Mouse (Mus musculus) forebrain, embryonic 16.5 days (tissue): ENCODE results near the gene Slc41a2. TPM values are rescaled to one million over a fixed set of nuclear protein-coding genes. Genes with fewer than 3 reads are reported as not detected.

Source experiments
- ATAC-seq: fragments of 200-750 bp; cut with Nextera tagmentation; 2 replicates; pipeline ENCODE4 v1.8.0; 2017; ENCODE audit warnings: mild to moderate bottlenecking, moderate library complexity
- H3K27ac ChIP-seq: fragments of 300-500 bp; sonication (generic); 2 replicates; pipeline ENCODE4 v1.5.1; 2014; ENCODE audit warnings: low read length, control low read depth
- H3K27me3 ChIP-seq: fragments of 300-500 bp; sonication (generic); replicated peaks from 2 replicates; pipeline ENCODE4 v1.6.1; 2014; ENCODE audit warnings: low read length; ENCODE audit not compliant: control insufficient read depth, insufficient read depth
- H3K36me3 ChIP-seq: fragments of 300-500 bp; sonication (generic); 2 replicates; pipeline ENCODE4 v1.6.1; 2014; ENCODE audit not compliant: control insufficient read depth, insufficient read depth
- H3K4me1 ChIP-seq: fragments of 300-500 bp; sonication (generic); replicated peaks from 2 replicates; pipeline ENCODE4 v1.6.1; 2014; ENCODE audit warnings: low read length; ENCODE audit not compliant: control insufficient read depth, insufficient read depth
- H3K4me2 ChIP-seq: fragments of 300-500 bp; sonication (generic); 2 replicates; pipeline ENCODE4 v1.6.1; 2014; ENCODE audit warnings: mild to moderate bottlenecking, low read length, control low read depth
- H3K4me3 ChIP-seq: fragments of 300-500 bp; sonication (generic); replicated peaks from 2 replicates; pipeline ENCODE4 v1.5.1; 2014; ENCODE audit warnings: mild to moderate bottlenecking, low read length, control low read depth
- H3K9ac ChIP-seq: fragments of 300-500 bp; sonication (generic); replicated peaks from 2 replicates; pipeline ENCODE4 v1.6.1; 2014; ENCODE audit warnings: low read depth, low read length, control low read depth
- H3K9me3 ChIP-seq: fragments of 300-500 bp; sonication (generic); 2 replicates; pipeline ENCODE4 v1.6.1; 2016; ENCODE audit warnings: low read length; ENCODE audit not compliant: control insufficient read depth
- WGBS: fragments of 180-500 bp; shearing (Covaris S2); extraction: QIAGEN DNeasy Blood & Tissue Kit; methylation state at CpG from one replicate; pipeline ENCODE4 v1.1.7; 2014; 5-methylcytosine and 5-hydroxymethylcytosine counted together
- polyA plus RNA-seq: library from polyadenylated mRNA; unstranded; fragments of >200 nt; fragmentation: Nextera tagmentation; extraction: Ambion mirVana; gene quantifications from 2 replicates; pipeline ENCODE4 v1.2.1, GENCODE M21; 2015

The Slc41a2 gene
- polyA plus RNA-seq, 1 experiment from 2014 or later = 6.8 TPM

GRCm38 (mm10) chr10:83325903-83326302 is 11.8 kb downstream of the Slc41a2 start:
- ATAC-seq = no peak
- Histone ChIP-seq H3K4me3 (no peak overlapping the region), H3K9me3 (no peaks in the 10 kb centered on the region), H3K4me2 (no peak overlapping the region), H3K27ac (no peak overlapping the region), H3K36me3 (no peaks in the 10 kb centered on the region), H3K27me3 (no peaks in the 10 kb centered on the region), H3K4me1 (no peaks in the 10 kb centered on the region), H3K9ac (no peak overlapping the region)
- WGBS = 94% methylated on average over 1 of the region's 1 CpGs

DNA sequence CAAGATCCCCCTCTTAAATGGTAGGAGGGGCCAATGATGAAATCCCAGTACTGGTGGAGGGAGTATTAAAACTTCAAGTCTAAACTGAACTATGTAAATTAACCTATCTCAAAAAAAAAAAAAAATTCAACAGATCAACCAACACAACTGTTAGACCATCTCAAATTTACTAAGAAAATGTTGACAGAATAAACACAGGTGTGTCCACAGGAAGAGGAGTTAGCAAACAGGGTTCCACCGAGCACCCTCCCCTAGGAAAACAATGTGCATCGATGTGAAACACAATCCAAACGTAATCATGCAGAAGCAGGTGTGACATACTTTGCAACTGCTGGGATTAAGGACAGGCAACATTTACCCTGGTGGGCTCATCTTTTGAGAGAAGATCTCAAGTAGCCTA is 12.8 kb downstream of the Slc41a2 start:
- ATAC-seq = no peak
- Histone ChIP-seq H3K27ac (no peak overlapping the region), H3K4me3 (no peak overlapping the region), H3K9me3 (no peaks in the 10 kb centered on the region), H3K9ac (no peak overlapping the region), H3K27me3 (no peaks in the 10 kb centered on the region), H3K36me3 (no peaks in the 10 kb centered on the region), H3K4me1 (no peaks in the 10 kb centered on the region), H3K4me2 (no peak overlapping the region)
- 88% methylated on average over 3 of the region's 3 CpGs for WGBS

DNA sequence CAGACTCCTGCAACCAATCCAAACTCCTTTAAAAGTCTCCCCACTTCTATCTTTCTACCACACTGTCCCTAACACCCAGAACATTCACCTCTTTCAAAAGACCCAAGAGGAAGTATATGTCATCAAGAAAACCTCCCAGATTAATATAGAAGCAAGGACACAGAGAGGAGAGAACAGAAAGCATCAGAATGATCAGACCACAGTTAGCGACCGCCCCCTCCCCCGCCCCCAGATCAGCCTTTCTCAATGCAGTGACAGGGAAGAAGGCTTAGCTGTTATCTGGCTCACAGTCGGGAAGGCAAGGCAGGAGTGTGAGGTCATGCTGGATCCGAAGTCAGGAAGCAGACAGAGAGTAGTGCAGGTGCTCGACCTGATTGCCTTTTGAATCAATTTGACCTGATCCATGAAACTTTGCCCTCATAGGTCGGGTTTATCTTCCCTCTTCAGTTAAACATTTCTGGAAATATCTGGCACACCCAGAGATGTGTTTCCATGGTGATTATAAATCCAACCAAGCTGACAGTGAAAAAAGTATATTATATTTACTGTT is 15.1 kb downstream of the Slc41a2 start:
- 46% methylated on average over 7 of the region's 7 CpGs for WGBS
- Histone ChIP-seq H3K9ac (no peak overlapping the region), H3K4me2 (no peak overlapping the region), H3K9me3 (no peaks in the 10 kb centered on the region), H3K27ac (no peak overlapping the region), H3K36me3 (no peaks in the 10 kb centered on the region), H3K27me3 (no peaks in the 10 kb centered on the region), H3K4me1 (no peaks in the 10 kb centered on the region), H3K4me3 (no peak overlapping the region)
- no peak for ATAC-seq

GRCm38 (mm10) chr10:83321528-83321927 is 16.2 kb downstream of the Slc41a2 start:
- no peak for ATAC-seq
- Histone ChIP-seq H3K4me1 (no peaks in the 10 kb centered on the region), H3K36me3 (no peaks in the 10 kb centered on the region), H3K9me3 (no peaks in the 10 kb centered on the region), H3K27me3 (no peaks in the 10 kb centered on the region), H3K9ac (no peak overlapping the region), H3K27ac (no peak overlapping the region), H3K4me3 (no peak overlapping the region), H3K4me2 (no peak overlapping the region)
- 15% methylated on average over 6 of the region's 6 CpGs for WGBS

GRCm38 (mm10) chr10:83320870-83321269 is 16.8 kb downstream of the Slc41a2 start:
- no peaks in the 10 kb centered on the region for H3K27me3 ChIP-seq
- H3K36me3 ChIP-seq = no peaks in the 10 kb centered on the region
- H3K4me1 ChIP-seq = no peaks in the 10 kb centered on the region
- H3K4me2 ChIP-seq = no peak overlapping the region
- H3K27ac ChIP-seq = no peak overlapping the region
- WGBS = 92% methylated on average over 7 of the region's 7 CpGs
- no peak for ATAC-seq
- no peak overlapping the region for H3K4me3 ChIP-seq
- no peaks in the 10 kb centered on the region for H3K9me3 ChIP-seq
- H3K9ac ChIP-seq = no peak overlapping the region

DNA sequence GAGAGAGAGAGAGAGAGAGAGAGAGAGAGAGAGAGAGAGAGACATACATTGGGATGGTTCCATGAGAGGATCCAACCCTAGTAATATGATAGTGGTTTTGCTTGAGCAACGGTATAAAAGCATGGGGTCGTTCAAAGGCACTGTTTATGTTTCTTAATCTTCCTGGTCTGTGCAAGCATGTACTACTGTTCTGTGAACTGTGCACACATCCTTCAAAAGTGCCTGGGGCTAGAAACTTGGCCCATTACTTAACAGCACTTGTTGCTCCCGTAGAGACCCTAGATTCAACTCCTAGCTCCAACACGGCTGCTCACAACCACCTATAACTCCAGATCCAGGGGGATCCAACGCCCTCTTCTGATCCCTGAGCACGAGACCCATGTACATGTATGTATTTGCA is 17.3 kb downstream of the Slc41a2 start:
- no peak overlapping the region for H3K4me2 ChIP-seq
- H3K9ac ChIP-seq = no peak overlapping the region
- H3K4me1 ChIP-seq = no peaks in the 10 kb centered on the region
- H3K27ac ChIP-seq = no peak overlapping the region
- 86% methylated on average over 6 of the region's 6 CpGs for WGBS
- no peak for ATAC-seq
- H3K4me3 ChIP-seq = no peak overlapping the region
- H3K27me3 ChIP-seq = no peaks in the 10 kb centered on the region
- H3K9me3 ChIP-seq = no peaks in the 10 kb centered on the region
- H3K36me3 ChIP-seq = no peaks in the 10 kb centered on the region

DNA sequence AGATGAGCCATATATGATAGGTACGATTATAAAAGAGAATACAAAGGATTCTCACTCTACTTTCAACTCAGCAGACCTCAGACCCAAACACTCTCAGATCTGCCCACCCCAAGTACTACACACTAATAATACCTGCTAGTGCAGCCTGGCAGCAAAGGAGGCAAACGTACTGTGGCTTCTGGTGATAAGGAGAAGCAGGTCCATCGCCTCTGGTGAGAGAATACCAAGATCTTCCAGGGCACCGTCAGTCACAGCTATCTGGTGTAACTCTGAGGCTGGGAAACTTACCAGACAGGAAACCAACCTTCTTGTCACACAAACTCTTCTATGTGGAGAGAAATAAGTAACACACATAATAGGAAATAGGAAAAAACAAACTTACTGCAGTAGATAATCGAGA is 24.6 kb downstream of the Slc41a2 start:
- Histone ChIP-seq H3K27me3 (no peaks in the 10 kb centered on the region), H3K4me2 (no peak overlapping the region), H3K4me3 (no peak overlapping the region), H3K36me3 (no peaks in the 10 kb centered on the region), H3K27ac (no peak overlapping the region), H3K9ac (no peak overlapping the region), H3K4me1 (no peaks in the 10 kb centered on the region), H3K9me3 (no peaks in the 10 kb centered on the region)
- 91% methylated on average over 5 of the region's 5 CpGs for WGBS
- ATAC-seq = no peak

DNA sequence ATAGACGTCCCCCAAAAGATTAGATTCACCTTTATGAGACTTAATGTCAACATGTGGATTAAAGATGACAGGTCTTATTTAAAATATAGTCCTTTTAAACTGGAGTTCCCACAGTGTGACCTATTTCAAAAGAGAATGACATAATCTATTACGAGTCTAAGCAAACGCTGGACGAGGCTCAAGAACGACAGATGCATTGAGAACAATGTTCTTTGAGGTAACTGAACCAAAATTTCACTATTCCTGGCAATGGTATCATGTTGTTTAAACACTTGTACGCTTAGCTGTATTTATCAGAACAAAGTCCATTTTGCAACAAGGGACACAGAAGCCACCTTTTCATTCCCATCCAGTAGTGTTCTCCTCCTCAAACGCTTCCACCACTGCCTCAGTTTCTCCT is 27.3 kb downstream of the Slc41a2 start:
- no peaks in the 10 kb centered on the region for H3K9me3 ChIP-seq
- no peak overlapping the region for H3K27ac ChIP-seq
- no peaks in the 10 kb centered on the region for H3K4me1 ChIP-seq
- H3K27me3 ChIP-seq = no peaks in the 10 kb centered on the region
- H3K9ac ChIP-seq = no peak overlapping the region
- no peaks in the 10 kb centered on the region for H3K36me3 ChIP-seq
- no peak for ATAC-seq
- H3K4me3 ChIP-seq = no peak overlapping the region
- 88% methylated on average over 7 of the region's 7 CpGs for WGBS
- no peak overlapping the region for H3K4me2 ChIP-seq

GRCm38 (mm10) chr10:83301687-83302086 is 36.0 kb downstream of the Slc41a2 start:
- Histone ChIP-seq H3K4me3 (no peak overlapping the region), H3K27ac (no peak overlapping the region), H3K4me1 (no peaks in the 10 kb centered on the region), H3K9ac (no peak overlapping the region), H3K4me2 (no peak overlapping the region), H3K36me3 (no peaks in the 10 kb centered on the region), H3K27me3 (no peaks in the 10 kb centered on the region), H3K9me3 (0 out of 2 replicates have a peak, but pooled peaks cover 2% of the 10 kb centered on the region)
- 86% methylated on average over 4 of the region's 4 CpGs for whole genome bisulfite sequencing
- ATAC-seq = no peak

DNA sequence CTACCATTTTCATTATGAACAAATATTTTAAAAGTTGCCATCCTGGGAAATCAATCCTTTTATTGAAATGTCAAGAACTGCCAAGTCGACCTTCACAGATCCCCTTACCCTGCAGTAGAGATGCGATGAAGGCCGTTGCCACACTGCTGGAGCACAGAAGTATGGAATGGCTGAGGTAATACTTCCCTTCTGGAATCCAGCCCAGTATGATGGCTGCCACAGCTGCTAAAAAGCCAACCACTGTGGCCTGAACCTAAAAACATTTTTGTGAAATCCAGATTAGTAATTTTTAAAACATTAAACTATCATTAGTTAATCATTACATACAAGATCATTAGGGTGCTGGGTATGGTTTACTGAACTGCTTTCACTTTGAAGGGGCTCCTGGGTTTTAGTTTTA is 36.6 kb downstream of the Slc41a2 start:
- no peak overlapping the region for H3K4me3 ChIP-seq
- 80% methylated on average over 3 of the region's 3 CpGs for WGBS

More for the DNA sequence above, 36.6 kb downstream of the Slc41a2 start:
- Histone ChIP-seq H3K9ac (no peak overlapping the region), H3K27me3 (no peaks in the 10 kb centered on the region), H3K9me3 (0 out of 2 replicates have a peak, but pooled peaks cover 2% of the 10 kb centered on the region), H3K36me3 (no peaks in the 10 kb centered on the region), H3K4me1 (no peaks in the 10 kb centered on the region), H3K27ac (no peak overlapping the region), H3K4me2 (no peak overlapping the region)
- ATAC-seq = no peak
